Mouse (Mus musculus): ENCODE data around the gene U2af1l4.

GRCm38 (mm10) chr7:30551445-30552101 lies 11.5 kb upstream of the U2af1l4 start:
- TF ChIP-seq CTCF (IDR thresholded peaks at IDR 0.05; ENCODE audit: low read depth, low read length), result no peak
- TF ChIP-seq GATA1 (IDR thresholded peaks at IDR 0.05; ENCODE audit: borderline replicate concordance, low read length), result no peak
- no peak for TF ChIP-seq TAL1 (conservative IDR thresholded peaks at IDR 0.05; ENCODE audit: low read depth, low read length)
